Comparison of ENCODE assay signal across 8 mouse cellular contexts in the genomic region with DNA sequence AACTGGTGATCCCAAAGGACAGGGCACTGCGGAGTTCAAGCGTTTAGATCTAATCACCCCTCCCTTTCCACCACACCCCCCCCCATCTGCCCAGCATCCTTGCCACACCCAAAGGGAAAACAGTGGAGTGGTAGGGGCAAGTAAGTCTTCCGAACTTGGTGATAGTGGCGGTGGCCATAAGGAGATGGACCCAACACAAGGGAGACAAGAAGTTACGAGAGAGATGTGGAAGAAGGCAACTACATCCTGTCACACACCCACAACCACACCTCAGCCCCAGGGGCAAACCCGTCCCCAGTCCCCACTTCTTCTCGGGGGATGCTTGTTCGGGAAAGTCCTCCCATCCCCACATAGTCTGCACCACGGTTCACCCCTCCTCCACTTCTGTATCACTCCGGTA. TPM values are rescaled to one million over a fixed set of nuclear protein-coding genes. Genes with fewer than 3 reads are reported as not detected.
DNase-seq lines count a peak whose midpoint lies in the region; ATAC-seq and TF ChIP-seq lines count a peak whose summit lies in the region.

No protein-coding gene starts in this region.

- 9% methylated on average over 10 of the region's 10 CpGs for WGBS in kidney, embryonic 16.5 days
- WGBS in limb, embryonic 13.5 days, result 10% methylated on average over 10 of the region's 10 CpGs
- 8% methylated on average over 10 of the region's 10 CpGs for WGBS in neural tube, embryonic 12.5 days

- no peak for TF ChIP-seq POLR2A in embryonic fibroblast, embryonic 13.5 days (IDR thresholded peaks at IDR 0.05; ENCODE audit: low read depth, low read length)

- H3K36me3 ChIP-seq in kidney, embryonic 16.5 days (ENCODE audit: insufficient read depth, low read length), result no peaks in the 10 kb centered on the region
- no peaks in the 10 kb centered on the region for H3K36me3 ChIP-seq in limb, embryonic 13.5 days
- H3K36me3 ChIP-seq in neural tube, embryonic 12.5 days, result no peaks in the 10 kb centered on the region

- no peaks in the 10 kb centered on the region for H3K9me3 ChIP-seq in kidney, embryonic 16.5 days (ENCODE audit: low read length)
- no peaks in the 10 kb centered on the region for H3K9me3 ChIP-seq in limb, embryonic 13.5 days
- no peaks in the 10 kb centered on the region for H3K9me3 ChIP-seq in neural tube, embryonic 12.5 days

- no peak for TF ChIP-seq CTCF in embryonic fibroblast, embryonic 13.5 days (IDR thresholded peaks at IDR 0.05; ENCODE audit: borderline replicate concordance, insufficient read depth, low read length)

- peaks cover 17% of the 10 kb centered on the region for H3K4me1 ChIP-seq in kidney, embryonic 16.5 days (ENCODE audit: insufficient read depth, low read length)
- peaks cover 13% of the 10 kb centered on the region; the same call in 1 of the 2 replicates for H3K4me1 ChIP-seq in embryonic fibroblast, embryonic 13.5 days (ENCODE audit: control insufficient read depth, insufficient read depth, low read length)
- H3K4me1 ChIP-seq in limb, embryonic 13.5 days, result peaks cover 37% of the 10 kb centered on the region
- H3K4me1 ChIP-seq in neural tube, embryonic 12.5 days, result peaks cover 26% of the 10 kb centered on the region

- peak overlapping the region; percentile 80 for H3K9ac ChIP-seq in kidney, embryonic 16.5 days (replicated peaks; ENCODE audit: low read length)
- H3K9ac ChIP-seq in limb, embryonic 13.5 days, result peak overlapping the region; percentile 78
- H3K9ac ChIP-seq in neural tube, embryonic 12.5 days, result peak overlapping the region; percentile 59

- no peaks in the 10 kb centered on the region for H3K27me3 ChIP-seq in kidney, embryonic 16.5 days (ENCODE audit: insufficient read depth, low read length)
- H3K27me3 ChIP-seq in limb, embryonic 13.5 days, result peaks cover 12% of the 10 kb centered on the region; the same call in 1 of the 2 replicates
- no peaks in the 10 kb centered on the region for H3K27me3 ChIP-seq in neural tube, embryonic 12.5 days (replicated peaks)

- no peak for DNase-seq in kidney, postnatal 4 days
- no peak for DNase-seq in gastrocnemius, adult 18-20 months (ENCODE audit: low spot score)
- no peak for DNase-seq in cerebellum, adult 9-10 months
- DNase-seq in spleen, adult 18-20 months, result no peak

- H3K4me2 ChIP-seq in kidney, embryonic 16.5 days (replicated peaks; ENCODE audit: low read depth, low read length), result peak overlapping the region; percentile 84
- peak overlapping the region; percentile 89 for H3K4me2 ChIP-seq in limb, embryonic 13.5 days (replicated peaks)
- peak overlapping the region; percentile 97 for H3K4me2 ChIP-seq in neural tube, embryonic 12.5 days (replicated peaks)

- peak overlapping the region; percentile 84 for H3K4me3 ChIP-seq in kidney, embryonic 16.5 days (ENCODE audit: low read length)
- H3K4me3 ChIP-seq in embryonic fibroblast, embryonic 13.5 days (ENCODE audit: insufficient read depth, low read length), result peak overlapping the region; percentile 75
- H3K4me3 ChIP-seq in limb, embryonic 13.5 days, result peak overlapping the region; percentile 79
- peak overlapping the region; percentile 75 for H3K4me3 ChIP-seq in neural tube, embryonic 12.5 days

- ATAC-seq in kidney, embryonic 16.5 days (ENCODE audit: low FRiP score, low TSS enrichment), result peak; percentile 1; the same call in 1 of the 2 replicates
- no peak for ATAC-seq in limb, embryonic 13.5 days (ENCODE audit: low FRiP score, low read depth)
- ATAC-seq in neural tube, embryonic 12.5 days (ENCODE audit: low FRiP score, low read depth), result no peak

- no peak overlapping the region for H3K27ac ChIP-seq in kidney, embryonic 16.5 days (ENCODE audit: low read length)
- no peak overlapping the region for H3K27ac ChIP-seq in embryonic fibroblast, embryonic 13.5 days (ENCODE audit: insufficient read depth, low read length)
- H3K27ac ChIP-seq in limb, embryonic 13.5 days, result no peak overlapping the region
- H3K27ac ChIP-seq in neural tube, embryonic 12.5 days, result no peak overlapping the region

RNA-seq across cellular contexts. Expression of gene Pdia5, which starts 0.9 kb away (rescaled TPM):
- 52.5 and 62.0 TPM in 2 replicates for polyA plus RNA-seq in kidney, embryonic 16.5 days (2015; fragmentation: Nextera tagmentation; extraction: Ambion mirVana)
- 96.7 and 105 TPM in 2 replicates for polyA plus RNA-seq in embryonic fibroblast, embryonic 13.5 days (2011; ENCODE audit: insufficient read length, low read depth, missing spikeins)
- 40.7 and 42.6 TPM in 2 replicates for polyA plus RNA-seq in limb, embryonic 13.5 days (2015; fragmentation: Nextera tagmentation; extraction: Ambion mirVana)
- polyA plus RNA-seq in neural tube, embryonic 12.5 days (2016; fragmentation: Nextera tagmentation; extraction: Ambion mirVana), result 21.9 and 24.0 TPM in 2 replicates
- 1 to 10 TPM; 1.9 to 2.0 TPM for total RNA-seq in gastrocnemius, adult 18-20 months (2021)

RNA-seq across cellular contexts. Expression of gene Sema5b, which starts 51.2 kb away (rescaled TPM):
- polyA plus RNA-seq in kidney, embryonic 16.5 days (2015; fragmentation: Nextera tagmentation; extraction: Ambion mirVana), result 6.4 and 7.3 TPM in 2 replicates
- 1.3 TPM in 2 replicates for polyA plus RNA-seq in embryonic fibroblast, embryonic 13.5 days (2011; ENCODE audit: insufficient read length, low read depth, missing spikeins)
- polyA plus RNA-seq in limb, embryonic 13.5 days (2015; fragmentation: Nextera tagmentation; extraction: Ambion mirVana), result 6.4 and 6.8 TPM in 2 replicates
- 43.2 and 46.1 TPM in 2 replicates for polyA plus RNA-seq in neural tube, embryonic 12.5 days (2016; fragmentation: Nextera tagmentation; extraction: Ambion mirVana)
- under 1 TPM; 0.23 to 0.24 TPM for total RNA-seq in gastrocnemius, adult 18-20 months (2021)
